Mouse (Mus musculus) C2C12 (cell line): ENCODE data around the gene Prpsap2. TPM values are rescaled to one million over a fixed set of nuclear protein-coding genes. Genes with fewer than 3 reads are reported as not detected.
"Not testable (repeated sequence)": the region's sequence is repeated elsewhere in the genome, so short reads cannot be mapped to it uniquely, and the experiment has no call there.

Source experiments
- H3K27me3 ChIP-seq: one replicate; pipeline ENCODE4 v1.6.1; 2011; ENCODE audit not compliant: control insufficient read depth, insufficient read depth, insufficient read length
- H3K36me3 ChIP-seq: one replicate; pipeline ENCODE4 v1.6.1; 2011; ENCODE audit not compliant: control insufficient read depth, insufficient read depth
- H3K4me3 ChIP-seq: one replicate; pipeline ENCODE4 v1.5.1; 2011; ENCODE audit warnings: mild to moderate bottlenecking, control low read depth; ENCODE audit not compliant: poor library complexity, insufficient read depth, severe bottlenecking
- H3K79me2 ChIP-seq: one replicate; pipeline ENCODE4 v1.6.1; 2011; ENCODE audit not compliant: control insufficient read depth, insufficient read depth
- H3K79me3 ChIP-seq: one replicate; pipeline ENCODE4 v1.6.1; 2011; ENCODE audit warnings: low read depth, control low read depth
- H3ac ChIP-seq: one replicate; pipeline ENCODE3; 2011; ENCODE audit warnings: low read depth; ENCODE audit not compliant: control insufficient read depth, insufficient read length
- CEBPB ChIP-seq: IDR thresholded peaks from one replicate; pipeline ENCODE4 v1.6.1; 2011; ENCODE audit warnings: low read depth, mild to moderate bottlenecking, control low read depth, moderate library complexity
- CTCF ChIP-seq: IDR thresholded peaks from one replicate; pipeline ENCODE4 v1.5.1; 2011; ENCODE audit not compliant: control insufficient read depth, insufficient read depth, insufficient read length
- FOSL1 ChIP-seq: IDR thresholded peaks from one replicate; pipeline ENCODE4 v1.8.0; 2011; ENCODE audit warnings: mild to moderate bottlenecking, low read length; ENCODE audit not compliant: poor library complexity, insufficient read depth, severe bottlenecking
- MAX ChIP-seq: IDR thresholded peaks from one replicate; pipeline ENCODE4 v1.6.1; 2011; ENCODE audit warnings: mild to moderate bottlenecking, control low read depth
- MYOD1 ChIP-seq: IDR thresholded peaks from one replicate; pipeline ENCODE4 v1.6.1; 2011; ENCODE audit warnings: low read depth; ENCODE audit not compliant: control insufficient read depth, insufficient read length
- MYOG ChIP-seq: IDR thresholded peaks from one replicate; pipeline ENCODE4 v1.6.1; 2011; ENCODE audit not compliant: control insufficient read depth, insufficient read length; ENCODE audit errors: extremely low read depth
- USF1 ChIP-seq: IDR thresholded peaks from one replicate; pipeline ENCODE4 v1.6.1; 2011; ENCODE audit warnings: low read depth, mild to moderate bottlenecking, control low read depth, moderate library complexity
- long read RNA-seq, 2 experiments: library from polyadenylated mRNA; unstranded; transcript quantifications; one replicate each; pipeline ENCODE4 v2.0.0; 2019 to 2020
- polyA plus RNA-seq: library from polyadenylated mRNA; unstranded; fragments of >200 nt; fragmentation: generic; extraction: Trizol; gene quantifications from one replicate; pipeline ENCODE4 v1.2.1, GENCODE M21; 2012; ENCODE audit warnings: missing spikeins

Prpsap2 gene
- polyA plus RNA-seq, result 15.9 TPM
- long read RNA-seq, experiment 1, partial matches to known transcripts, result 1 of 22 reads
- long read RNA-seq, experiment 1, other reads (novel, unspliced or antisense), result 13 of 22 reads
- long read RNA-seq, experiment 2, transcript Prpsap2-201 (12 exons, 1,837 nt), result major isoform, 30 of 94 reads
- long read RNA-seq, experiment 2, transcript Prpsap2-203 (11 exons, 1,734 nt), result minor isoform, 14 of 94 reads
- long read RNA-seq, experiment 2, transcript Prpsap2-204 (11 exons, 1,771 nt), result minor isoform, 22 of 94 reads
- long read RNA-seq, experiment 2, partial matches to known transcripts, result 4 of 94 reads
- long read RNA-seq, experiment 2, other reads (novel, unspliced or antisense), result 24 of 94 reads

DNA sequence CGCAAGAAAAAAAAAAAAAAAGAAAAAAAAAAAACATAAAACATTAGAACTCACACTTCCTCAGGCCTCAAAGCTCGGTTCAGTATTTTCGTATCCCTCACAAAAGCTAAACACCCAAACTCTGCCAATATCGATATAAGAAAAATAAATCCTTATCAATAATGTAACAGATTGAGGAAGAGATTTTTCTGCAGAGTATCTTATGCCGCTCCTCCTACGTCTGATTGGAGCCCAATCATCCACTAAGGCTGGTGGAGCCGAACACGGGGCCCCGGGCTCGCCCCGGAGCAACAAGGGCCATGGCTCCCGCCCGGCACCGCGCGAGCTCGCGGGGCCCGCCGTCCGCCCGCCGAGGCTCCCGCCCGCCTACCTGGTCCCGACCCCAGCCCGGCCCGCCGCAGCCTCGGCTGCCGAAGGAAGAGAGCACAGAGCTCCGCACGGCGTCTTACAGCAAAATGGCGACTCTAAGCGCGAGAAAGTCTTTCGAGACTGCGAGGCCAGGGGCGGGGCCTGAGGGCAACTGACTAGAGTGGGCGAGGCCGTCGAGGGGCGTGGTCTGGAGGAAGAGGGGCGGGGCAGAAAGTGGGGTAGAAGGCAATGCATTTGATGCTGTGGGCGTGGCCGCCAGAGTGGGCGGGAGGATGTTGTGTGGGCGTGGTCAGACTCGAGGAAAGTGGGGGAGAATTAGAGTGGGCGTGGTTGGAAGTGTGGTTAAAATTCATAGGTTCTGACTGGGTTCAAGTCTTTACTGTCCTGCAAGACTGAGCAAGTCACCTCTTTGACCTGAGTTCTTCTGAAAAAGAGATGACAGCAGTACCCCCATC lies at the start of gene Prpsap2:
Gene Prpsap2 (minus strand): TSS at position 505 of the 824 bp plus-strand sequence.
- Histone ChIP-seq H3K4me3 (peak within 1 kb of the TSS; percentile 52), H3K36me3 (peaks cover 6% of the 10 kb centered on the region), H3K79me3 (peaks cover 10% of the 10 kb centered on the region), H3K27me3 (no peaks in the 10 kb centered on the region), H3K79me2 (peaks cover 44% of the 10 kb centered on the region), H3ac (peak within 1 kb of the TSS; percentile 84)
- TF ChIP-seq CEBPB, result no peak
- TF ChIP-seq MYOG, result no peak
- peak; percentile 58 for TF ChIP-seq MAX
- TF ChIP-seq USF1, result no peak
- TF ChIP-seq CTCF, result no peak

GRCm38 (mm10) chr11:61809793-61810192 lies 47.9 kb upstream of the Prpsap2 start:
- Histone ChIP-seq H3K4me3 (no peak overlapping the region), H3K79me2 (no peaks in the 10 kb centered on the region), H3K36me3 (no peaks in the 10 kb centered on the region), H3K27me3 (no peaks in the 10 kb centered on the region), H3ac (no peak overlapping the region), H3K79me3 (no peaks in the 10 kb centered on the region)
- TF ChIP-seq USF1, result no peak

GRCm38 (mm10) chr11:61808551-61809117 lies 46.7 kb upstream of the Prpsap2 start:
- H3K36me3 ChIP-seq, result no peaks in the 10 kb centered on the region
- H3K79me3 ChIP-seq, result no peaks in the 10 kb centered on the region
- no peaks in the 10 kb centered on the region for H3K27me3 ChIP-seq
- H3K4me3 ChIP-seq, result no peak overlapping the region
- H3K79me2 ChIP-seq, result no peaks in the 10 kb centered on the region
- TF ChIP-seq MAX, result no peak
- TF ChIP-seq CTCF, result no peak
- no peak for TF ChIP-seq CEBPB
- H3ac ChIP-seq, result no peak overlapping the region

DNA sequence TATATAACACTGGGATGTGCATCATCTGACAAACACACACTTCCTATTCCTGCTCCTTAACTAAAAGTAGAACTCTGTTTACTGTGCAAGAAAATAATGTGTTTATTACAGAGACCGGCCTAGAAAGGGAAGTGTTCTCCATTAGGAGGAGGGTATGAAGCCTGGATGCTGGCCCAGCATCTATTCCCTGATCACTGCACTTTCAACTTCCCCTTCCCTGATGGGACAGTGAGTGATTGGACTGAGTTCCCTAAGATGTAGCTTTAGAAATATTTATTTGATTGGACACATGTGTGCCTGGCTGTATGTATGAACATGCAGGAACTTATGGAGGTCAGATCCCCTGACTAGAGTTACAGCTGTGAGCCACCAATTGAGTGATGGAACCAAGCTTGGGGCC lies 31.6 kb upstream of the Prpsap2 start:
- no peak overlapping the region for H3ac ChIP-seq
- H3K36me3 ChIP-seq, result peaks cover 6% of the 10 kb centered on the region
- TF ChIP-seq USF1 (no peak), MAX (no peak), CTCF (no peak), FOSL1 (no peak), MYOD1 (no peak), MYOG (no peak), CEBPB (no peak)
- no peaks in the 10 kb centered on the region for H3K79me3 ChIP-seq
- no peaks in the 10 kb centered on the region for H3K27me3 ChIP-seq
- no peak overlapping the region for H3K4me3 ChIP-seq
- H3K79me2 ChIP-seq, result no peaks in the 10 kb centered on the region

DNA sequence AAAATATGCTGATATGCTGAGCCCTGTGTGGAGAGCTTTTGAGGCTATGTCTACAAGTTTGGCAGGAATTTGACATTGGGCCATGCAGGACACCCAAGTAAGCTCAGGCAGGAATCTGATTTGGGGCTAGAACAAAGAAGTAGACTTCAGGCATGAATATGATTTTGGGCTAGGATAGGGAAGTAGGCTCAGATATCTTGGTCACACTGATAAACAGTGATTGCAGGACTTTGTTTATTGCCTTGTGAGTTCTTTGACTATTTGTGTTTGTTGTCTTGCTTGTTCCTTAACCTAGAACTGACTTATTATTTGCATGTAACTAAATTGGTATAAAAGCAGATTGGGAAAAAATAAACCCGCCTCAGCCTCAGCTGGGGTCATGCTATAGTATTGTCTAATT lies 26.7 kb upstream of the Prpsap2 start:
- no peak for TF ChIP-seq CTCF
- no peak for TF ChIP-seq MYOD1
- TF ChIP-seq USF1, result no peak
- no peak for TF ChIP-seq MAX
- TF ChIP-seq CEBPB, result no peak
- no peak for TF ChIP-seq FOSL1
- TF ChIP-seq MYOG, result no peak

DNA sequence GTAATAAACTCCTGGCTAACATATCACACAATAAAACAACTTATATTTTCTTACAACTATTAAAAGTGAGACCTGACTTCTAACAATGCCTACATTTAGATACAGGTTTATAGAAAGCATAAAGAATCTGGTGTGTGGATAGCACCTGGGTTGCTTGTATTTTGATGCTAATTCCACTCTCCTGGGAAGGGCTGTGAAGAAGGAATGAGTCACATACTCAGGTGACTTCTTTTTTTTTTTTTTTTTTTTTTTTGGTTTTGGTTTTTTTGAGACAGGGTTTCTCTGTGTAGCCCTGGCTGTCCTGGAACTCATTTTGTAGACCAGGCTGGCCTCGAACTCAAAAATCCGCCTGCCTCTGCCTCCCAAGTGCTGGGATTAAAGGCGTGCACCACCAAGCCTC lies 20.6 kb upstream of the Prpsap2 start:
- not testable (repeated sequence) for H3K4me3 ChIP-seq, H3K79me2 ChIP-seq, H3K27me3 ChIP-seq, H3ac ChIP-seq, H3K79me3 ChIP-seq
- peaks cover 33% of the 10 kb centered on the region for H3K36me3 ChIP-seq

More for the DNA sequence above, 26.7 kb upstream of the Prpsap2 start:
- Histone ChIP-seq H3K79me2 (no peaks in the 10 kb centered on the region), H3K4me3 (no peak overlapping the region), H3K36me3 (peaks cover 19% of the 10 kb centered on the region), H3ac (no peak overlapping the region), H3K79me3 (no peaks in the 10 kb centered on the region), H3K27me3 (no peaks in the 10 kb centered on the region)
